Mouse (Mus musculus): ENCODE measurements around the gene Dct. TPM values are rescaled to one million over a fixed set of nuclear protein-coding genes. Genes with fewer than 3 reads are reported as not detected.
A peak's percentile ranks its signal among the peaks of the same experiment; 100 is the strongest.

Dct gene
- polyA plus RNA-seq, 2 experiments, result 0.04 to 0.11 TPM

- H3K4me1 ChIP-seq (replicated peaks; ENCODE audit: control insufficient read depth in 2 of 2, insufficient read depth in 2 of 2, low read length in 1 of 2), result no peaks in the 10 kb centered on the region
- H3K27ac ChIP-seq, result no peak overlapping the region
- DNase-seq (ENCODE audit: low read depth in 3 of 3, low spot score in 3 of 3), result no peak
- no peaks in the 10 kb centered on the region for H3K27me3 ChIP-seq (ENCODE audit: control insufficient read depth, insufficient read depth, low read length)
- no peak overlapping the region for H3K4me3 ChIP-seq (ENCODE audit: insufficient read depth in 1 of 2, low read depth in 2 of 2, low read length in 2 of 2)
- TF ChIP-seq CTCF (IDR thresholded peaks at IDR 0.05; ENCODE audit: low read depth) (0 out of 2 replicates have a peak, but pooled peaks have one; percentile 25), EP300 (IDR thresholded peaks at IDR 0.05; ENCODE audit: low read depth) (no peak)
- 75% methylated on average over 17 of the region's 17 CpGs for WGBS (ENCODE audit: insufficient replicate concordance)
- H3K4me2 ChIP-seq (ENCODE audit: low read depth), result no peak overlapping the region
- no peak for ATAC-seq (ENCODE audit: insufficient read depth)
- no peaks in the 10 kb centered on the region for H3K36me3 ChIP-seq (replicated peaks; ENCODE audit: control insufficient read depth, insufficient read depth, low read depth)
- no peaks in the 10 kb centered on the region for H3K9me3 ChIP-seq (ENCODE audit: control insufficient read depth, low read length)
- H3K9ac ChIP-seq (replicated peaks), result no peak overlapping the region
These were observed 9.1 kb downstream of the Dct start for GRCm38 (mm10) chr14:118042963-118043362.

DNA sequence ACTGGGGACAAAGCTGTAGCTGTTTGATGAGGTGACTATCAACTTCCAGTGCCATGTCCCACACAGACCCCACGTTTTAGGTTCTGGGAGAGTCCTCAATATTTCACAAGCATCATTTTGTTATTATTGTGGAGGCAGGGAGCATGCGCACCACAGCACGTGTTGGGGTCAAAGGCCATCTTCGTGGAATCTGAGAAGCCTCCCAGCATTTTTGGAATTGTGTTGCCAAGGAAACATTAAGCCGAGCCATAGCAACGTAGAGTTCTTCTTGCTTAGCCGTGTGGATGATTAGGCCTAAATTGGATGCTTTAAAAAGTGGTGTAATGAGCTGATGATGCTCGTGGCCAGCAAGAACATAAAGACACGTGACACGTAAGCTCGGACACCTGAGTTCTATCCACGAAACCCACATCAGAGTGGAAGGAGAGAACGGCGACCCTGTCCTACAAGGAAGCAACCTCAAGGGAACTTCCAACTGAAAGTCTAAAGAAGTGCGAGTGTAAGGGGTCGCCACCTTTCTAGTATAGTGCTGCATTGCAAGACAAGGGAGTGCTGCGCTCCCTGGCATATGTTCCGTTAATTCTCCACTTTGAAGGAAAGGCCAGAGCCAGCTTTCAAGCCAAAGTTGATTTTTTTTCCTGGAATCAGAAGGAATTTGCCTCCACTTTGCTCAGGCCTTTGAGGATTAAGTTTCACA, 9.8 kb downstream of the Dct start:
- Histone ChIP-seq H3K9ac (replicated peaks) (no peak overlapping the region), H3K4me1 (replicated peaks; ENCODE audit: control insufficient read depth in 2 of 2, insufficient read depth in 2 of 2, low read length in 1 of 2) (no peaks in the 10 kb centered on the region), H3K36me3 (replicated peaks; ENCODE audit: control insufficient read depth, insufficient read depth, low read depth) (no peaks in the 10 kb centered on the region), H3K4me3 (ENCODE audit: insufficient read depth in 1 of 2, low read depth in 2 of 2, low read length in 2 of 2) (no peak overlapping the region), H3K9me3 (ENCODE audit: control insufficient read depth, low read length) (no peaks in the 10 kb centered on the region), H3K27ac (no peak overlapping the region), H3K4me2 (ENCODE audit: low read depth) (no peak overlapping the region), H3K27me3 (ENCODE audit: control insufficient read depth, insufficient read depth, low read length) (no peaks in the 10 kb centered on the region)
- TF ChIP-seq EP300 (IDR thresholded peaks at IDR 0.05; ENCODE audit: low read depth) (no peak), CTCF (IDR thresholded peaks at IDR 0.05; ENCODE audit: low read depth) (no peak)
- ATAC-seq (ENCODE audit: insufficient read depth) (no peak), DNase-seq (ENCODE audit: low read depth in 3 of 3, low spot score in 3 of 3) (no peak)
- 68% methylated on average over 18 of the region's 18 CpGs for WGBS (ENCODE audit: insufficient replicate concordance)

- Histone ChIP-seq H3K9me3 (ENCODE audit: control insufficient read depth, low read length) (no peaks in the 10 kb centered on the region), H3K27me3 (ENCODE audit: control insufficient read depth, insufficient read depth, low read length) (no peaks in the 10 kb centered on the region), H3K36me3 (replicated peaks; ENCODE audit: control insufficient read depth, insufficient read depth, low read depth) (no peaks in the 10 kb centered on the region), H3K4me1 (replicated peaks; ENCODE audit: control insufficient read depth in 2 of 2, insufficient read depth in 2 of 2, low read length in 1 of 2) (no peaks in the 10 kb centered on the region), H3K27ac (no peak overlapping the region), H3K4me3 (ENCODE audit: insufficient read depth in 1 of 2, low read depth in 2 of 2, low read length in 2 of 2) (no peak overlapping the region), H3K9ac (replicated peaks) (no peak overlapping the region), H3K4me2 (ENCODE audit: low read depth) (no peak overlapping the region)
- WGBS (ENCODE audit: insufficient replicate concordance), result 66% methylated on average over 7 of the region's 7 CpGs
- DNase-seq (ENCODE audit: low read depth in 3 of 3, low spot score in 3 of 3) (no peak), ATAC-seq (ENCODE audit: insufficient read depth) (no peak)
- TF ChIP-seq CTCF (IDR thresholded peaks at IDR 0.05; ENCODE audit: low read depth) (no peak), EP300 (IDR thresholded peaks at IDR 0.05; ENCODE audit: low read depth) (no peak)
These were observed 11.3 kb downstream of the Dct start for GRCm38 (mm10) chr14:118040550-118041250.

- H3K4me2 ChIP-seq (ENCODE audit: low read depth), result no peak overlapping the region
- H3K27me3 ChIP-seq (ENCODE audit: control insufficient read depth, insufficient read depth, low read length), result no peaks in the 10 kb centered on the region
- no peak overlapping the region for H3K9ac ChIP-seq (replicated peaks)
- DNase-seq (ENCODE audit: low read depth in 3 of 3, low spot score in 3 of 3), result no peak
- H3K36me3 ChIP-seq (replicated peaks; ENCODE audit: control insufficient read depth, insufficient read depth, low read depth), result no peaks in the 10 kb centered on the region
- H3K4me1 ChIP-seq (replicated peaks; ENCODE audit: control insufficient read depth in 2 of 2, insufficient read depth in 2 of 2, low read length in 1 of 2), result no peaks in the 10 kb centered on the region
- H3K27ac ChIP-seq, result no peak overlapping the region
- H3K9me3 ChIP-seq (ENCODE audit: control insufficient read depth, low read length), result no peaks in the 10 kb centered on the region
- ATAC-seq (ENCODE audit: insufficient read depth), result no peak
- no peak overlapping the region for H3K4me3 ChIP-seq (ENCODE audit: insufficient read depth in 1 of 2, low read depth in 2 of 2, low read length in 2 of 2)
- whole genome bisulfite sequencing (ENCODE audit: insufficient replicate concordance), result 60% methylated on average over 3 of the region's 3 CpGs
- no peak for TF ChIP-seq EP300 (IDR thresholded peaks at IDR 0.05; ENCODE audit: low read depth)
- no peak for TF ChIP-seq CTCF (IDR thresholded peaks at IDR 0.05; ENCODE audit: low read depth)
These were observed 13.0 kb downstream of the Dct start for GRCm38 (mm10) chr14:118039074-118039473.

- Histone ChIP-seq H3K27ac (no peak overlapping the region), H3K9me3 (ENCODE audit: control insufficient read depth, low read length) (peaks cover 5% of the 10 kb centered on the region), H3K4me3 (ENCODE audit: insufficient read depth in 1 of 2, low read depth in 2 of 2, low read length in 2 of 2) (no peak overlapping the region), H3K9ac (replicated peaks) (no peak overlapping the region), H3K4me1 (replicated peaks; ENCODE audit: control insufficient read depth in 2 of 2, insufficient read depth in 2 of 2, low read length in 1 of 2) (no peaks in the 10 kb centered on the region), H3K4me2 (ENCODE audit: low read depth) (no peak overlapping the region), H3K27me3 (ENCODE audit: control insufficient read depth, insufficient read depth, low read length) (no peaks in the 10 kb centered on the region), H3K36me3 (replicated peaks; ENCODE audit: control insufficient read depth, insufficient read depth, low read depth) (no peaks in the 10 kb centered on the region)
- TF ChIP-seq EP300 (IDR thresholded peaks at IDR 0.05; ENCODE audit: low read depth) (no peak), CTCF (IDR thresholded peaks at IDR 0.05; ENCODE audit: low read depth) (peak; percentile 40; the same call in 1 of the 2 replicates)
- 65% methylated on average over 3 of the region's 3 CpGs for WGBS (ENCODE audit: insufficient replicate concordance)
- DNase-seq (ENCODE audit: low read depth in 3 of 3, low spot score in 3 of 3) (no peak), ATAC-seq (ENCODE audit: insufficient read depth) (no peak)
These were observed 24.5 kb downstream of the Dct start for GRCm38 (mm10) chr14:118027564-118027963.

All from liver, embryonic 14.5 days (tissue).